ENCODE assay signal across 8 mouse cellular contexts in the genomic region with DNA sequence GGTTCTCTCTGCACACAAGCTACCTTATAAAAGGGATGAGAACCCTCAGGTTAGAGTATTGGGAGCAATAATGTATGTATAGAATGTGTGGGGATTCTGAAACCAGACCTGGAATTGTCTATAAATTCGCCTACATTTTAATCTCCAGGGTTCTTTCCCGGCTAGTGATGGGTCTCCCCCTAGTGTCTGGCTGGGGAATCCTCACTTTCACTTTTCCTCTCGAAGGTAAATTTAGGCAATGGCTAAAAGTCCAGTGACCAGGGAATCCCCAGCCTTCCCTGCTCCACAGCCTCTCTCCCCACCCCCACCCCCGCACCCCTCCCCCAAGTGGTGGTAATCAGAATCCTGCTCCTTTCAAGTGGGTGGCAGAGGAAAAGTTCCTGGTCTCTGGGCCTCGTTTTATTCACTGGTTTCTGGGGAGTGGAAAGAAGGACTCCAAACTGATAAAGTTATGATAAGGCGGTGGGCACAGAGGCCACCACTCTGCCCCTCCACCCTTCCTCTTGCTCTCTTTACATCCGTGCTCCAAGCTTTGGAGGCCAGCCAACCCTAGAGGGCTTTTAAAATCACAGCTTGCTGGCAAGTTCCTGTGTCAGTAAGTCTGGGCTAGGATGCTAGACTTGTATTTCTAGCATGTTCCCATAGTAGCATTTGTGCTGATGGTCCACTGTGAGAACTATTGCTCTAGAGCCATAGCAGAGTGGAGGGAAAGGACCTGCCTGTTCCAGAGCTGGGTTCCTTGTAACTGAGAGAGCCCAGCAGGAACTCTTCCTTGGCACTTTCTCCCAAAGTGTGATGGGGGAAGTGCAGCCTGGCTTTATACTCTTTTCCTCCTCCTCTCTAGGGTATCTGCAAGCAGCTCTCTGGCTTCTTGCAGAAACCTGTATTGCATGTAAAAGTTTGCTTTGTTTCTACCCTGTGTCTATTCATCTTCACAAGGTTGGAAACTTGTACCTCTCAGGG. TPM values are rescaled to one million over a fixed set of nuclear protein-coding genes. Genes with fewer than 3 reads are reported as not detected.
DNase-seq lines count a peak whose midpoint lies in the region; ATAC-seq and TF ChIP-seq lines count a peak whose summit lies in the region.

No protein-coding gene starts in this region.

- peak overlapping the region; percentile 97; the same call in 1 of the 2 replicates for H3K4me2 ChIP-seq in intestine, embryonic 14.5 days (ENCODE audit: low read length)
- no peak overlapping the region for H3K4me2 ChIP-seq in intestine, embryonic 16.5 days (ENCODE audit: low read depth, low read length)
- H3K4me2 ChIP-seq in forebrain, embryonic 16.5 days (ENCODE audit: low read length) = peak overlapping the region; percentile 26
- peak overlapping the region; percentile 75 for H3K4me2 ChIP-seq in liver, embryonic 12.5 days
- peak overlapping the region; percentile 93 for H3K4me2 ChIP-seq in neural tube, embryonic 13.5 days

- H3K4me3 ChIP-seq in intestine, embryonic 14.5 days (ENCODE audit: low read depth, low read length) = no peak overlapping the region
- no peak overlapping the region for H3K4me3 ChIP-seq in intestine, embryonic 16.5 days (ENCODE audit: low read length)
- H3K4me3 ChIP-seq in bone marrow macrophage, adult 2 months (ENCODE audit: insufficient read depth, low read length) = no peak overlapping the region
- no peak overlapping the region for H3K4me3 ChIP-seq in forebrain, embryonic 16.5 days (replicated peaks; ENCODE audit: low read length)
- H3K4me3 ChIP-seq in liver, embryonic 12.5 days = peak overlapping the region; percentile 23; the same call in 1 of the 2 replicates
- no peak overlapping the region for H3K4me3 ChIP-seq in neural tube, embryonic 13.5 days

- H3K9ac ChIP-seq in intestine, embryonic 14.5 days (ENCODE audit: low read length) = no peak overlapping the region
- no peak overlapping the region for H3K9ac ChIP-seq in intestine, embryonic 16.5 days (ENCODE audit: low read depth, low read length)
- 0 out of 2 replicates have a peak overlapping the region, but pooled peaks have one; percentile 13 for H3K9ac ChIP-seq in forebrain, embryonic 16.5 days (replicated peaks; ENCODE audit: low read depth, low read length)
- H3K9ac ChIP-seq in liver, embryonic 12.5 days = no peak overlapping the region
- H3K9ac ChIP-seq in neural tube, embryonic 13.5 days = no peak overlapping the region

- H3K36me3 ChIP-seq in intestine, embryonic 14.5 days (ENCODE audit: control insufficient read depth, insufficient read depth, low read length) = no peaks in the 10 kb centered on the region
- no peaks in the 10 kb centered on the region for H3K36me3 ChIP-seq in intestine, embryonic 16.5 days (ENCODE audit: control insufficient read depth, insufficient read depth, low read length)
- H3K36me3 ChIP-seq in forebrain, embryonic 16.5 days (ENCODE audit: control insufficient read depth, insufficient read depth) = no peaks in the 10 kb centered on the region
- no peaks in the 10 kb centered on the region for H3K36me3 ChIP-seq in liver, embryonic 12.5 days
- no peaks in the 10 kb centered on the region for H3K36me3 ChIP-seq in neural tube, embryonic 13.5 days

- no peak overlapping the region for H3K27ac ChIP-seq in intestine, embryonic 14.5 days (ENCODE audit: low read depth)
- no peak overlapping the region for H3K27ac ChIP-seq in intestine, embryonic 16.5 days (ENCODE audit: low read length)
- H3K27ac ChIP-seq in bone marrow macrophage, adult 2 months (ENCODE audit: insufficient read depth, low read depth, low read length) = no peak overlapping the region
- H3K27ac ChIP-seq in forebrain, embryonic 16.5 days (ENCODE audit: low read length) = no peak overlapping the region
- H3K27ac ChIP-seq in liver, embryonic 12.5 days = no peak overlapping the region
- no peak overlapping the region for H3K27ac ChIP-seq in neural tube, embryonic 13.5 days (replicated peaks)

- DNase-seq in intestine, embryonic 14.5 days (ENCODE audit: low spot score) = no peak
- DNase-seq in kidney, adult 18-20 months = peak; percentile 59
- no peak for DNase-seq in spleen, postnatal 36 days (ENCODE audit: low spot score in 2 of 2)

- TF ChIP-seq CTCF in bone marrow macrophage, adult 2 months (IDR thresholded peaks at IDR 0.05; ENCODE audit: low read depth, low read length) = peak; percentile 52; the same call in 1 of the 2 replicates

- peaks cover 19% of the 10 kb centered on the region; the same call in 1 of the 2 replicates for H3K4me1 ChIP-seq in intestine, embryonic 14.5 days (replicated peaks; ENCODE audit: control insufficient read depth, insufficient read depth, low read length)
- H3K4me1 ChIP-seq in intestine, embryonic 16.5 days (ENCODE audit: control insufficient read depth, insufficient read depth, low read length) = peaks cover 15% of the 10 kb centered on the region
- H3K4me1 ChIP-seq in bone marrow macrophage, adult 2 months (ENCODE audit: control insufficient read depth, insufficient read depth, low read length) = peaks cover 18% of the 10 kb centered on the region
- H3K4me1 ChIP-seq in forebrain, embryonic 16.5 days (replicated peaks; ENCODE audit: control insufficient read depth, insufficient read depth, low read length) = peaks cover 17% of the 10 kb centered on the region
- peaks cover 25% of the 10 kb centered on the region for H3K4me1 ChIP-seq in liver, embryonic 12.5 days
- peaks cover 23% of the 10 kb centered on the region for H3K4me1 ChIP-seq in neural tube, embryonic 13.5 days (replicated peaks)

- ATAC-seq in intestine, embryonic 14.5 days (replicated peaks; ENCODE audit: low FRiP score, low TSS enrichment, low read depth) = no peak
- ATAC-seq in intestine, embryonic 16.5 days = no peak
- ATAC-seq in forebrain, embryonic 16.5 days = peak; percentile 27
- ATAC-seq in liver, embryonic 12.5 days = no peak
- no peak for ATAC-seq in neural tube, embryonic 13.5 days (ENCODE audit: low read depth)

- TF ChIP-seq POLR2A in bone marrow macrophage, adult 2 months (IDR thresholded peaks at IDR 0.05; ENCODE audit: borderline replicate concordance, low read depth, low read length) = no peak

- H3K27me3 ChIP-seq in intestine, embryonic 14.5 days (replicated peaks; ENCODE audit: control insufficient read depth, insufficient read depth, low read length) = peaks cover 42% of the 10 kb centered on the region
- H3K27me3 ChIP-seq in intestine, embryonic 16.5 days (replicated peaks; ENCODE audit: control insufficient read depth, insufficient read depth, low read length) = peaks cover 37% of the 10 kb centered on the region
- H3K27me3 ChIP-seq in forebrain, embryonic 16.5 days (replicated peaks; ENCODE audit: control insufficient read depth, insufficient read depth, low read length) = peaks cover 10% of the 10 kb centered on the region
- peaks cover 86% of the 10 kb centered on the region for H3K27me3 ChIP-seq in liver, embryonic 12.5 days (replicated peaks)
- peaks cover 58% of the 10 kb centered on the region for H3K27me3 ChIP-seq in neural tube, embryonic 13.5 days

- WGBS in intestine, embryonic 14.5 days = 14% methylated on average over 7 of the region's 7 CpGs
- WGBS in intestine, embryonic 16.5 days = 9% methylated on average over 7 of the region's 7 CpGs
- WGBS in forebrain, embryonic 16.5 days = 11% methylated on average over 7 of the region's 7 CpGs
- 5% methylated on average over 7 of the region's 7 CpGs for WGBS in liver, embryonic 12.5 days (ENCODE audit: insufficient replicate concordance)
- 16% methylated on average over 7 of the region's 7 CpGs for WGBS in neural tube, embryonic 13.5 days

- no peaks in the 10 kb centered on the region for H3K9me3 ChIP-seq in intestine, embryonic 14.5 days (ENCODE audit: control insufficient read depth, low read length)
- H3K9me3 ChIP-seq in intestine, embryonic 16.5 days (ENCODE audit: control insufficient read depth, low read length) = no peaks in the 10 kb centered on the region
- H3K9me3 ChIP-seq in forebrain, embryonic 16.5 days (ENCODE audit: control insufficient read depth, low read length) = no peaks in the 10 kb centered on the region
- H3K9me3 ChIP-seq in liver, embryonic 12.5 days (replicated peaks) = no peaks in the 10 kb centered on the region
- H3K9me3 ChIP-seq in neural tube, embryonic 13.5 days = no peaks in the 10 kb centered on the region

RNA-seq across cellular contexts. Expression of a gene that starts 1.7 kb away (rescaled TPM):
- polyA plus RNA-seq in intestine, embryonic 14.5 days (2014; fragmentation: Nextera tagmentation; extraction: Ambion mirVana) = 2.7 and 2.9 TPM in 2 replicates
- polyA plus RNA-seq in intestine, embryonic 16.5 days (2015; fragmentation: Nextera tagmentation; extraction: Ambion mirVana) = 3.5 and 4.1 TPM in 2 replicates
- polyA plus RNA-seq in bone marrow macrophage, adult 2 months (2012; ENCODE audit: insufficient read depth, insufficient read length, missing spikeins) = 49.4 and 49.6 TPM in 2 replicates
- polyA plus RNA-seq in forebrain, embryonic 16.5 days (2015; fragmentation: Nextera tagmentation; extraction: Ambion mirVana) = 1.9 and 2.5 TPM in 2 replicates
- polyA plus RNA-seq in liver, embryonic 12.5 days (2016; fragmentation: Nextera tagmentation; extraction: Ambion mirVana) = 3.9 and 4.7 TPM in 2 replicates
- 2.6 and 3.4 TPM in 2 replicates for polyA plus RNA-seq in neural tube, embryonic 13.5 days (2015; fragmentation: Nextera tagmentation; extraction: Ambion mirVana)

RNA-seq across cellular contexts. Expression of a gene that starts 32.7 kb away (rescaled TPM):
- polyA plus RNA-seq in intestine, embryonic 14.5 days (2014; fragmentation: Nextera tagmentation; extraction: Ambion mirVana) = 4.7 and 4.9 TPM in 2 replicates
- polyA plus RNA-seq in intestine, embryonic 16.5 days (2015; fragmentation: Nextera tagmentation; extraction: Ambion mirVana) = 13.0 and 13.8 TPM in 2 replicates
- 194 and 227 TPM in 2 replicates for polyA plus RNA-seq in bone marrow macrophage, adult 2 months (2012; ENCODE audit: insufficient read depth, insufficient read length, missing spikeins)
- 0.40 and 0.91 TPM in 2 replicates for polyA plus RNA-seq in forebrain, embryonic 16.5 days (2015; fragmentation: Nextera tagmentation; extraction: Ambion mirVana)
- polyA plus RNA-seq in liver, embryonic 12.5 days (2016; fragmentation: Nextera tagmentation; extraction: Ambion mirVana) = 4.5 and 4.8 TPM in 2 replicates
- polyA plus RNA-seq in neural tube, embryonic 13.5 days (2015; fragmentation: Nextera tagmentation; extraction: Ambion mirVana) = 0.91 and 1.2 TPM in 2 replicates

Comparison
In these comparisons a context has a peak if more than half of its experiments do, and no peak if none do; other contexts are left out.
1. RNA of a gene that starts 32.7 kb away (polyA plus RNA-seq): 194 to 227 TPM in bone marrow macrophage, adult 2 months; 13.0 to 13.8 TPM in intestine, embryonic 16.5 days, 4.7 to 4.9 TPM in intestine, embryonic 14.5 days, 4.5 to 4.8 TPM in liver, embryonic 12.5 days, 0.40 to 0.91 TPM in forebrain, embryonic 16.5 days and 0.91 to 1.2 TPM in neural tube, embryonic 13.5 days; every median in the first group is over 10 times any median in the second.